8 mouse cellular contexts compared by ENCODE assay signal in the genomic region with DNA sequence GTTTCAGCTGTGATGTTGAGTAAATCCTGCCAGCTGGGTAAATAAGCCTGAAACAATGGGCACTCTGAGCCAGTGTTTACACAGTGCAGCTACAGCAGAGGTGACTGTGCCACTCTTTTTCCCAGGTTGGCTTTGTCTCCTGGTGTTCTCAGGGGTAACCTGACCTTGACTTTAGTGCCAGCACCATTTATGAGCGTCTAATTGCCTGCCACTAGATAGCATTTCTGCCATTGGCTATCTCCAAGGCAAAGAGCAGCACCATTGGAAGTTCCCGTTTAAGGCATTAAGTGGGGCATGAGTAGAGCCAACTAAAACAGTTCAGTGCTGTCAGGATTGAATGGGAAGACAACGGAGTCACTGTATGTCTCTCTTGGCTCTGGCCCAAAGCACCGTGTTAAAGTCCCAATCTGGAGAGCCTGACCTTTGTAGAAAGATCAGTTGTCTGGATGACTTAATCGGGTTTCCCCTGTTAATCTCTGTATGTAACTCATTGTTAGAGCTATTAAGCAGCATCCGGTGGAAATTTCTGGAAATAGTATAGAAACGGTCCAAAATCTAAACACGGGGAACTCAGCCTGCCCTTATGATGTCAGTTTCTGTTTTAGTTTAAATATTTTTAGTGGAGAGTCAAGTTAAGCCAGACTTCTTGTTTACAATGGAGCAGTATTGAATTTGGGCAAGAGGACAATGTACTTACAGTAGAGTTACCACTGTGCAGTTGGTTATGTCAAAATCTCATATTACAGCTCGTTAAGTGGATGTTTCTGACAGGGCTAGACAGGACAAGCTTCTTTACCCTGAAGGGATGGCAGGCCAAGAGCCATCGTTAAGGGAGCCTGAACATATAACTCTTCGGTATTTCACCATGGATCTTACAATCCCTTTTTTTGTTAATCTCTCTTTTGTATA. TPM values are rescaled to one million over a fixed set of nuclear protein-coding genes. Genes with fewer than 3 reads are reported as not detected.
DNase-seq lines count a peak whose midpoint lies in the region; ATAC-seq and TF ChIP-seq lines count a peak whose summit lies in the region.

No protein-coding gene starts in this region.

- ATAC-seq in G1E (ENCODE audit: extremely low read depth, insufficient number of reproducible peaks, low FRiP score, poor library complexity, severe bottlenecking), result no peak
- no peak for ATAC-seq in erythroid progenitor cell, adult 5-6 weeks (replicated peaks; ENCODE audit: low FRiP score, poor library complexity, severe bottlenecking)

- no peaks in the 10 kb centered on the region for H3K36me3 ChIP-seq in G1E (replicated peaks)

- peaks cover 3% of the 10 kb centered on the region; the same call in 1 of the 2 replicates for H3K27me3 ChIP-seq in G1E (ENCODE audit: insufficient read depth, low read length)

- DNase-seq in embryo, embryonic 11 days, result peak; percentile 17
- no peak for DNase-seq in embryo, embryonic 10 days (ENCODE audit: low spot score)
- no peak for DNase-seq in G1E (ENCODE audit: low spot score)
- peak; percentile 59 to 63 for DNase-seq in heart, postnatal 10 days
- DNase-seq in lung, postnatal 10 days, result peak; percentile 20
- DNase-seq in urinary bladder, postnatal 4 days (ENCODE audit: low spot score in 2 of 2), result no peak
- no peak for DNase-seq in frontal cortex, postnatal 10 days (ENCODE audit: low spot score in 2 of 2)

- no peaks in the 10 kb centered on the region for H3K4me1 ChIP-seq in G1E (ENCODE audit: insufficient read depth, low read depth, low read length)

- TF ChIP-seq CTCF in G1E (IDR thresholded peaks at IDR 0.05; ENCODE audit: low read depth, low read length), result 0 out of 2 replicates have a peak, but pooled peaks have one; percentile 1

- intact Hi-C loops in heart, postnatal 10 days (cut with DNase I), result loop anchor here (5.0 kb wide), 3 partner anchors 50 to 530 kb away; no protein-coding TSS in a partner anchor

- H3K9me3 ChIP-seq in G1E (replicated peaks), result no peaks in the 10 kb centered on the region

- no peak overlapping the region for H3K4me3 ChIP-seq in G1E (ENCODE audit: low read depth, low read length)

RNA-seq across cellular contexts. Expression of a gene that starts 10.1 kb away (rescaled TPM):
- not detected in 2 replicates for total RNA-seq in G1E (2014; fragmentation: Nextera tagmentation)
- total RNA-seq in G1E (2017), result 0.11 TPM in 1 of 2 replicates, not detected in the other
- not detected in 2 replicates for polyA plus RNA-seq in G1E (2012)
- total RNA-seq in heart, postnatal 10 days (2021), result under 1 TPM; 0.12 to 0.24 TPM
- 0.84 and 4.7 TPM in 2 replicates for total RNA-seq in erythroid progenitor cell, adult 5-6 weeks (2015; ENCODE audit: low replicate concordance)
- total RNA-seq in erythroid progenitor cell, adult 5-6 weeks (2017; ENCODE audit: low replicate concordance), result 2.7 and 7.8 TPM in 2 replicates

Comparison
In these comparisons a context has a peak if more than half of its experiments do, and no peak if none do; other contexts are left out.
1. DNase-seq: peak in embryo, embryonic 11 days (single experiment), heart, postnatal 10 days (2 of 2) and lung, postnatal 10 days (single experiment); none in embryo, embryonic 10 days (single experiment), G1E (single experiment), urinary bladder, postnatal 4 days (0 of 2) and frontal cortex, postnatal 10 days (0 of 2).